Mouse (Mus musculus) cerebellum, adult 2 months (tissue): ENCODE results near the gene 4931428F04Rik.

Source experiments
- CTCF ChIP-seq: fragments of 200-500 bp; IDR thresholded peaks from 2 replicates; pipeline ENCODE4 v1.5.1; 2011; ENCODE audit warnings: low read depth, mild to moderate bottlenecking, control low read depth, low read length, moderate library complexity, borderline replicate concordance; ENCODE audit not compliant: insufficient read depth
- POLR2A ChIP-seq: fragments of 200-500 bp; IDR thresholded peaks from 2 replicates; pipeline ENCODE4 v1.6.1; 2011; ENCODE audit warnings: low read length, control low read depth, borderline replicate concordance; ENCODE audit not compliant: insufficient read depth

DNA sequence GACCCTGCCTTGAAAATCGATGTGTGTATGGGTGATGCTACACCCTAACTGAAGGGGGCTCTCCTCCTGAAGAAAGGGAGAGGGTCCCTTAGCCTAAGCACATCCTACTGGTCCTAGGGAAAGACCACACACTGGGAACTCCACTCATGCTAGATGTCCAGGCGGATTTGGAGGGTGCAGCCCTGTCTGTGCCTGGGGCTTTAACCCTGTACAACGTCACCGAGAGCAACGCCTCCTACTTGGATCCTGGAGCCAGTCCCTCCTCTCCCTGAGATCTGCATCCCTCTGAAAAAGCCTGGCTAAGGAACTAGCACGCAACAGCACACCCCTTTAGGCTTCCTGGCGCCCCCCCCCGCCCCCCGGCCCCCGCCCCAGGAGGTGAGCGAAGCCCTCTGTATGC is 14.3 kb downstream of the 4931428F04Rik start:
- TF ChIP-seq CTCF = no peak
- TF ChIP-seq POLR2A = no peak
